Mouse (Mus musculus) kidney, adult 2 months (tissue): ENCODE results near the gene Hspb3.

Experiments
- CTCF ChIP-seq: fragments of 200-500 bp; conservative IDR thresholded peaks from 2 replicates; pipeline ENCODE4 v1.5.1; 2011; ENCODE audit warnings: low read depth, mild to moderate bottlenecking, control low read depth, low read length, moderate library complexity, mixed read lengths; ENCODE audit not compliant: insufficient read depth, insufficient read length
- POLR2A ChIP-seq: fragments of 200-500 bp; IDR thresholded peaks from one replicate; pipeline ENCODE4 v1.6.1; 2011; ENCODE audit warnings: low read depth, low read length, control low read depth

GRCm38 (mm10) chr13:113615971-113616671, 47.4 kb downstream of the Hspb3 start:
- TF ChIP-seq POLR2A = no peak
- no peak for TF ChIP-seq CTCF
